Mouse (Mus musculus): ENCODE measurements around the gene Fgfr3. TPM values are rescaled to one million over a fixed set of nuclear protein-coding genes. Genes with fewer than 3 reads are reported as not detected.

Fgfr3 gene
- 0.15 TPM for total RNA-seq (2023)

DNA sequence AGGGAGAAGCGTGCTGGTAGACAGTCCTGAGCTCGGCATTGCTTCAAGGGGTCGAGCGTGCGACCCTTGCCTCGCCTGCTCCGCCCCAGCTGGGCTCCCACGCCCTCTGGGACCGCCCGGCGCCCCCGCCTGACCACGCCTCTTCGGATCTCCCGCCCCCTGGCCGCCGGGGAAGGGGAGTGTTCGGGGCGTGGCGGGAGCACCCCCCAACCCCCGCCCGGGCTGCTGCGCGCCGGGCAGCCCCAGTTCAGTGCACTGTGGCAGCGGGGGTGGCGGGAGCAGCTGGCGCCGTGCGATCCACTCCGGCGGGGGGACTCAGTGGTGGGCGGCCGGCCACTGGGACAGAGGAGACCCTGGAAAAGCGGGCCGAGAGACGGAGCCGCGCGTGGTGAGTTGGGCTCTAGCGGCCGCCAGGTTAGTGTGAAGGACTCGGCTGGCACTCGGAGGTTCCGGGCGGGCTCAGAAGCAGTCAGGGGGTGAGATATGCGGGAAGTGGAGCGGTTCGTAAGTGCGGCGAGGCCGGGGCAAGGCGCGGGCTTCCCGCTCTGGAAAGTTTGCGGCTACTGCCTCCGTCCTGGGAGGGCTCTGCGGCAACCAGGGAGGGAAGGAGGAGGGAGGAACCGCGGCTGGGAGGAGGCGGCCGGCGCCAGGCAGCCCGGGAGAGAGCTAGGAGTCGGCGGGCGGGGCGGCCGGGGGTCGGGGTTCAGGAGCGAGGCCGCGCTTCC, at the start of gene Fgfr3:
Fgfr3 (plus strand) TSS at position 134 of the 725 bp plus-strand sequence.

GRCm38 (mm10) chr5:33782345-33782998, 61.0 kb downstream of the Fgfr3 start, which contains the start of gene Letm1:
Letm1 (minus strand) TSS chr5:33782817.

Other genes starting within 250 kb of the Fgfr3 start
- gene Fam53a, start 92.0 kb upstream of the Fgfr3 start, total RNA-seq (2023) = 39.7 TPM
- gene Gm9903, start 91.7 kb upstream of the Fgfr3 start, total RNA-seq (2023) = 2.1 TPM
- gene Slbp, start 69.1 kb upstream of the Fgfr3 start, total RNA-seq (2023) = 88.9 TPM
- gene Tacc3, start 63.5 kb upstream of the Fgfr3 start, total RNA-seq (2023) = 9.6 TPM
- 12.1 TPM for gene Tmem129, start 63.3 kb upstream of the Fgfr3 start, total RNA-seq (2023)
- gene Letm1, start 61.1 kb downstream of the Fgfr3 start, total RNA-seq (2023) = 70.8 TPM
- gene Nsd2, start 99.1 kb downstream of the Fgfr3 start, total RNA-seq (2023) = 22.6 TPM
- 27.7 TPM for gene Nelfa, start 214.7 kb downstream of the Fgfr3 start, total RNA-seq (2023)

Measured in CD8-positive naive resting alpha-beta T cell, adult 57 days (primary cell).